Mouse (Mus musculus) heart, adult 2 months (tissue): ENCODE results near the gene Pdpr. TPM values are rescaled to one million over a fixed set of nuclear protein-coding genes. Genes with fewer than 3 reads are reported as not detected.
"Not testable (repeated sequence)": the region's sequence is repeated elsewhere in the genome, so short reads cannot be mapped to it uniquely, and the experiment has no call there.

Experiments used
- DNase-seq, 2 experiments: peaks; one replicate each; pipeline ENCODE4 v3.0.0; 2021
- H3K27ac ChIP-seq: fragments of 200-600 bp; 2 replicates; pipeline ENCODE4 v1.8.1; 2022
- H3K27me3 ChIP-seq: fragments of 200-500 bp; 2 replicates; pipeline ENCODE4 v1.6.1; 2012; ENCODE audit warnings: mild to moderate bottlenecking, low read length, inconsistent platforms, mixed read lengths; ENCODE audit not compliant: control insufficient read depth, insufficient read depth
- H3K36me3 ChIP-seq: fragments of 200-500 bp; 2 replicates; pipeline ENCODE4 v1.6.1; 2012; ENCODE audit warnings: low read length, inconsistent platforms; ENCODE audit not compliant: control insufficient read depth, insufficient read depth
- H3K4me1 ChIP-seq: fragments of 200-500 bp; 2 replicates; pipeline ENCODE4 v1.6.1; 2011; ENCODE audit warnings: low read length; ENCODE audit not compliant: control insufficient read depth, insufficient read depth
- H3K4me3 ChIP-seq: fragments of 200-600 bp; 2 replicates; pipeline ENCODE4 v1.8.1; 2022
- H3K79me2 ChIP-seq: fragments of 200-500 bp; replicated peaks from 2 replicates; pipeline ENCODE4 v1.6.1; 2012; ENCODE audit warnings: mild to moderate bottlenecking, inconsistent platforms, low read length, moderate library complexity, mixed read lengths; ENCODE audit not compliant: control insufficient read depth, insufficient read depth
- H3K9ac ChIP-seq: fragments of 200-500 bp; 2 replicates; pipeline ENCODE4 v1.6.1; 2012; ENCODE audit warnings: low read depth, mild to moderate bottlenecking, control low read depth, inconsistent platforms, low read length, mixed read lengths
- CTCF ChIP-seq: fragments of 200-600 bp; IDR thresholded peaks from 2 replicates; pipeline ENCODE4 v1.8.1; 2022; ENCODE audit warnings: antibody characterized with exemption, mild to moderate bottlenecking, moderate library complexity
- EP300 ChIP-seq: fragments of 200-500 bp; IDR thresholded peaks from 2 replicates; pipeline ENCODE4 v1.6.1; 2011; ENCODE audit warnings: low read depth, low read length, control low read depth; ENCODE audit not compliant: insufficient read depth
- POLR2A ChIP-seq: fragments of 200-500 bp; IDR thresholded peaks from 2 replicates; pipeline ENCODE4 v1.6.1; 2011; ENCODE audit warnings: mild to moderate bottlenecking, low read depth, low read length, control low read depth; ENCODE audit not compliant: insufficient read depth
- WGBS: fragments of 180-500 bp; shearing (Covaris S2); methylation state at CpG from one replicate; pipeline ENCODE4 v1.1.7; 2018; 5-methylcytosine and 5-hydroxymethylcytosine counted together
- intact Hi-C: fragments of 180-260 bp; cut with DNase I; formaldehyde crosslinking; loops from one replicate; pipeline ENCODE4 v1.15.1; 2025
- polyA plus RNA-seq: library from polyadenylated mRNA; depleted of rRNA; stranded (reverse); fragments of >200 nt; gene quantifications from 2 replicates; pipeline ENCODE4 v1.2.3, GENCODE M21; 2012
- total RNA-seq, 2 experiments: library from RNA; stranded (reverse); gene quantifications; 2 replicates each; pipeline ENCODE4 v1.2.3; 2021

Pdpr gene
- total and polyA plus RNA-seq, 3 experiments = 28.5 to 114 (median 88.3) TPM

DNA sequence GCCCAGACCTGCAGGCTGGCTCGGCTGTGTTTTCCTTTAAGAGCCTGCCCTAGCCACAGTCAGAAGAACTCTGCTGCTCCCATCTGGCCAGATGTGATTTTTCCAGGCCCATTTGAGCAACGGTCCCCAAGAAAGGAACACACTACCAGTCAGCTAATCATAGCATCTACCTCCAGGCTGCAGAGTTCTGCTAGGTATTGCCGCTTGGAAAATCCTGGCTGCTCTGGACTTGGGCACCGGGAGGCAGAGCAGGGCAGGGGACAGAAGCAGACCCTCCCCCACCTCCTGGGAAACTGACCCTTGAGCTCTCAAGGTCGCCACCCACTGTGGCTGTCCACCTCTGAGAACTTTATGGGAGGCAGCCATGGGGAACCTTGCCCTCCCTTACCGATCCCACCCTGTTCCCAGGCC is 14.6 kb upstream of the Pdpr start:
- WGBS = 38% methylated on average over 6 of the region's 6 CpGs
- TF ChIP-seq POLR2A = no peak
- TF ChIP-seq EP300 = no peak
- peak; percentile 58 for TF ChIP-seq CTCF
- intact Hi-C loops = no loop called here
- H3K79me2 ChIP-seq = no peaks in the 10 kb centered on the region
- no peaks in the 10 kb centered on the region for H3K4me1 ChIP-seq
- H3K9ac ChIP-seq = no peak overlapping the region
- no peak overlapping the region for H3K27ac ChIP-seq
- no peaks in the 10 kb centered on the region for H3K36me3 ChIP-seq
- H3K27me3 ChIP-seq = no peaks in the 10 kb centered on the region
- DNase-seq = no peak
- no peak overlapping the region for H3K4me3 ChIP-seq

DNA sequence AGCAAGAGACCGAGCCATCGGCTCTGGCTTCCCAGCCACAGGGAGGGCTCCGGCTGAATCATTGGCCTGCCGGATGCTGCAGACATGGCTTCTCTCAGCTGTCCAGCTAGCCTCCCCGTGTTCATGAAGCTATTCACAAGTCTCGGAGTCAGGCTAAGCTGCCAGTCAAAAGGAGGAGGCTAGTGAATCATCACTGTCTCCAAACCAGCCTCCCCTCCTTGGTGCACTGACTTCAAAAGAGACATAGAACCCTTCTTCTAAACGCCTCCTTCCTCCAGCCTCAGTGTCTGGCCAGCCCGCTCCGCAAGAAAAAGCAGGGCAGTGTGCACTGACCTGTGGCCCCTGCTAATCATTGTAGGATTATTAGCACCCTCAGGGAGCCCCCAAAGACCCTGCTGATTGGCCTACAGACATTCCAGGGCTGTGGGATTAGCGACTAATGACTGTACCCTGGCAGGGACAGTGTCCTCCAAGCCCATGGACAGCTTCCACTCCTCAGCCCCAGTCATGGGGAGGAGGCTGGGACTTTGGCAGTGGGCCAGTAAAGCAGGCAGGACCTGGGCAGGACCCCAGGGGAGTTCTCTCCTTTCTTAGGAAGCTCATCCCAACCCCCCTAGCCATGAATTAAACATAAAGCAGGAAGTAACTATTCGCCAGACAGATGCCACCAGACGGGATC is 12.7 kb upstream of the Pdpr start:
- H3K27ac ChIP-seq = no peak overlapping the region
- intact Hi-C loops = no loop called here
- H3K27me3 ChIP-seq = no peaks in the 10 kb centered on the region
- WGBS = 61% methylated on average over 12 of the region's 12 CpGs
- H3K79me2 ChIP-seq = no peaks in the 10 kb centered on the region
- DNase-seq = no peak
- no peak overlapping the region for H3K9ac ChIP-seq
- no peaks in the 10 kb centered on the region for H3K4me1 ChIP-seq
- H3K36me3 ChIP-seq = no peaks in the 10 kb centered on the region
- TF ChIP-seq EP300 (no peak), CTCF (no peak), POLR2A (no peak)
- no peak overlapping the region for H3K4me3 ChIP-seq

DNA sequence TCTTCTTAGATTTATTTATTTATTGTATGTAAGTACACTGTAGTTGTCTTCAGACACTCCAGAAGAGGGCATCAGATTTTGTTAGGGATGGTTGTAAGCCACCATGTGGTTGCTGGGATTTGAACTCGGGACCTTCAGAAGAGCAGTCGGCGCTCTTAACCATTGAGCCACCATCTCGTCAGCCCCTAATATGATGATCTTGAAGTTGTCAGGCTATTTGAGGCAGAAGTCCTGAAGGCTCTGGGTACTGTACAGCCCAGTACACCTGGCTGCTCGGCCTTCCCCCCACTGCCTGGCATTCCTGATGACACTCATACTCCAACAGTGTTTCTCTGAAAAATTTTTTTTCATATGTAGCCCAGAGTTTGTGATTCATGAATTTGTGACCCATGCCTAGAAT is 10.5 kb upstream of the Pdpr start:
- H3K4me3 ChIP-seq, H3K27ac ChIP-seq, H3K36me3 ChIP-seq, H3K9ac ChIP-seq, intact Hi-C loops, H3K27me3 ChIP-seq, DNase-seq, H3K4me1 ChIP-seq, H3K79me2 ChIP-seq: not testable (repeated sequence)
- WGBS = 82% methylated on average over 5 of the region's 5 CpGs

DNA sequence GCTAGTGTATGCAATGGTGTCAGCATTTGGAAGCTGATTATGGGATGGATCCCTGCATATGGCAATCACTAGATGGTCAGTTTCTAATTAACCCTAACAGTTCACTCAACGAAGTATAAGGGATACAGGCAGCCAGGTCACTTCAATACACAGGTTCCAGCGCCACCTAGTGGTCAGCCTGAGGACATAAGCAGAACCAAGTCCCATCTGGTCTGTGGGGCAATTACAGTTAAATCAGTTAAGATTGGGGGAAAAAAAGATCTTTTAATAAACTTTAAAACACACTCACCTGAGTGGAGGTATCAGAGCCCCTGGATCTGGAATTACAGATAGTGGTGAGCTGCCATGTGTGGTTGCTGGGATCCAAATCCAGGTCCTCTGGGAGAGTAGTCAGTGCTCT is 4.3 kb upstream of the Pdpr start:
- Histone ChIP-seq H3K4me3 (no peak overlapping the region), H3K9ac (no peak overlapping the region), H3K27ac (no peak overlapping the region), H3K27me3 (no peaks in the 10 kb centered on the region), H3K79me2 (no peaks in the 10 kb centered on the region), H3K36me3 (no peaks in the 10 kb centered on the region), H3K4me1 (peaks cover 2% of the 10 kb centered on the region)
- intact Hi-C loops = loop anchor here (1.0 kb wide), 1 partner anchor 341 kb away; no protein-coding TSS in a partner anchor
- 0% methylated on average over 2 of the region's 2 CpGs for WGBS
- peak; percentile 86 for TF ChIP-seq CTCF
- no peak for TF ChIP-seq POLR2A
- 0 out of 2 replicates have a peak, but pooled peaks have one; percentile 57 for TF ChIP-seq EP300
- peak; percentile 48 to 80 for DNase-seq

DNA sequence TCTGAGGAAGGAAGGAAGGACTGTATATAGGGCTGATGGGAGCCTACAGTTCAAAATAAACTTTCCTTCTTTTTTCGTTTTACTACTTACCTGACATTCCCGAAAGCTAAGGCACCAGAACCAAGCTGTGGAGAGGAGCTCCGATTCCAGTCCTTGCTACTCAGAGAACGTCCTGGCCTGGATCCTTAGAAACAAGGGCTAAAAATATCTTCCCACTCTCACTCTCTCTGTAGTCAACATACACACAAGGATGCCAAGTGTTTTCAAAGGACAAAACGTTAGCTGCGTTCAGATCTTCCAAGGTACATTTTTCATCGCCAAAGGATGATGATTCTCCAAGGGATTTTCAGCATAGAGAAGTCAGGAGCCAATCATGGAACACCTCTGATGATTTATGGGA is 2.7 kb upstream of the Pdpr start:
- peaks cover 5% of the 10 kb centered on the region for H3K4me1 ChIP-seq
- no peaks in the 10 kb centered on the region; the same call in 1 of the 2 replicates for H3K79me2 ChIP-seq
- H3K27me3 ChIP-seq = no peaks in the 10 kb centered on the region
- no peak overlapping the region for H3K4me3 ChIP-seq
- TF ChIP-seq POLR2A (peak; percentile 40; the same call in 1 of the 2 replicates), EP300 (no peak)
- H3K9ac ChIP-seq = no peak overlapping the region
- DNase-seq = no peak
- intact Hi-C loops = loop anchor here (2.0 kb wide), 1 partner anchor 35 kb away; the partner anchor contains the start of gene Exosc6
- H3K27ac ChIP-seq = peak overlapping the region; percentile 75
- peaks cover 5% of the 10 kb centered on the region; the same call in 1 of the 2 replicates for H3K36me3 ChIP-seq
- WGBS = 39% methylated on average over 7 of the region's 7 CpGs

DNA sequence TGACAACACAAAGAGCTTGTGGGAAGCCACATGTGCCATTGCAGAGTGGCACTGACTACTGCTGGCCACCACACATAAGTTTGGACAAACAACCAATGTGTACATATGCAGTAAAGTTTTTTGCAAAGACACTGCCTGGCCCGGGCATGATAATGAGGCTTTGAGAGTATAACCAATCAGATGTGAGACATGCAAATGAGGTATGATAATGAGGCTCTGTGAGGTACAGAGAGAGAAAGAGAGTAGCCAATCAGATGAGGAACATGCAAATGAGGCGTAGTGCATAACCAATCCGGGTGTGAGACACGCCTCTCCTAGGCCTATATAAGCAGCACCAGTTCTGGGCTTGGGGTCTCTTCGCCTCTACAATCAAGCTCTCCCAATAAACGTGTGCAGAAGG is 2.1 kb upstream of the Pdpr start, which contains the start of gene Clec18a:
Gene Clec18a (minus strand): TSS at position 101 of the 400 bp plus-strand sequence.
- peak within 1 kb of the TSS; percentile 75 for H3K27ac ChIP-seq
- H3K36me3 ChIP-seq, H3K4me1 ChIP-seq, DNase-seq, H3K4me3 ChIP-seq, H3K79me2 ChIP-seq, H3K27me3 ChIP-seq, H3K9ac ChIP-seq: not testable (repeated sequence)
- intact Hi-C loops = loop anchor here (2.0 kb wide), 1 partner anchor 36 kb away; the partner anchor contains the start of gene Exosc6
- 92% methylated on average over 6 of the region's 6 CpGs for WGBS

DNA sequence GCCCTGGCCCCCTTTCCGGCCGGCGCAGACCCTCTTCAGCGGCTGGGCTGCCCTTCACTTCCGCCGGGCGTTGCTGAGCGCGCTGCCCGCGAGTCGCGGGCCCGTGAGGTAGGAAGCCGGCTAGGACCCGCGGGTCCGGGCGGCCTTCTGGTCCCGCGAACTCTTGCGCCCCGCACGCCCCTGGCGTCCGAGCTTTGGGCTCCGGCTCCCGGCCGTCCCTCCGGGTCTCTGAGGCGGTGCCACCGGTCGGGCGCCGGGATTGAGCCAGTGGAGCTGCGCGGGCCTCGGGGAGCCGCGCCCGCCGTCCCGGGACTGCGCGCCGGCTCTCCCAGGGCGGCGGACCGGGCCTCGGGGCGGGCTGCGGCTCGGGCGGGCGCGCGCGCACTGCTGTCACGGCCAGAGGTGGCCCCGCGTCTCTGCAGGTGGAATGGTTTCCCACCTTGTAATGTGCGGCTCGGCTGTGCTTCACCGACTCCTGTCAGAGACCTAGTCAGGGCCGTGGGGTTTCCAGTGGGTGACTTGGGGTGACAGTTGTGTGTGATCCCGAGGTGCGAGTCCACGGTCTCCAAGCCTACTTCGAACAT is 381 bp downstream of the Pdpr start:
- under 1% methylated on average over 53 of the region's 69 CpGs for WGBS
- Histone ChIP-seq H3K4me3 (peak overlapping the region; percentile 92), H3K27ac (peak overlapping the region; percentile 97), H3K9ac (peak overlapping the region; percentile 91)
- H3K79me2 ChIP-seq, DNase-seq, H3K27me3 ChIP-seq, H3K4me1 ChIP-seq, H3K36me3 ChIP-seq: not testable (repeated sequence)
- intact Hi-C loops = loop anchor here (1.0 kb wide), 1 partner anchor 47 kb away; no protein-coding TSS in a partner anchor
